Mouse (Mus musculus): ENCODE results near the gene Lhx8.

The Lhx8 gene

GRCm38 (mm10) chr3:154293839-154294490, 36.5 kb downstream of the Lhx8 start:
- no peak for TF ChIP-seq GATA4 (IDR thresholded peaks at IDR 0.05; ENCODE audit: insufficient replicate concordance, low read length)

DNA sequence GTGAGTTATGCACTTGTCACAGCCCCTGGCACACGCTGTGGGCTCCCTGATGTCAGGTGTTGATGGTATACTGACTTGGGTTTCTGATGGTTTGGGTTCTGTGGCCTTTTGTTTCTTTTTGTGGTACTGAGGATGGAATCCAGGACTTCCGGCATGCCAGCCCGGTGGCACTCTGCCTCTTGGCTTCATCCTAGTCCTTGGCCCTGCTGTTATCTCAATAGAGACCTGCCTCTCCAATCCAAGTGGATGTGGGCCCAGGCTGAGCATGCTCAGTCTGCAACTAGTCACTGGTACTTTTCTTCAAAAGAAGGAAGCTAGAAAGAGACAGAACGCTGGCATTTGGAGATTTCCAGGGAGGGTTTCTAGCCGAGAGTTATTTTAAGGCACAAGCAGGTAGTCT, 38.3 kb downstream of the Lhx8 start:
- TF ChIP-seq GATA4 (IDR thresholded peaks at IDR 0.05; ENCODE audit: insufficient replicate concordance, low read length), result no peak

GRCm38 (mm10) chr3:154290351-154290750, 40.1 kb downstream of the Lhx8 start:
- TF ChIP-seq GATA4 (IDR thresholded peaks at IDR 0.05; ENCODE audit: insufficient replicate concordance, low read length), result no peak

DNA sequence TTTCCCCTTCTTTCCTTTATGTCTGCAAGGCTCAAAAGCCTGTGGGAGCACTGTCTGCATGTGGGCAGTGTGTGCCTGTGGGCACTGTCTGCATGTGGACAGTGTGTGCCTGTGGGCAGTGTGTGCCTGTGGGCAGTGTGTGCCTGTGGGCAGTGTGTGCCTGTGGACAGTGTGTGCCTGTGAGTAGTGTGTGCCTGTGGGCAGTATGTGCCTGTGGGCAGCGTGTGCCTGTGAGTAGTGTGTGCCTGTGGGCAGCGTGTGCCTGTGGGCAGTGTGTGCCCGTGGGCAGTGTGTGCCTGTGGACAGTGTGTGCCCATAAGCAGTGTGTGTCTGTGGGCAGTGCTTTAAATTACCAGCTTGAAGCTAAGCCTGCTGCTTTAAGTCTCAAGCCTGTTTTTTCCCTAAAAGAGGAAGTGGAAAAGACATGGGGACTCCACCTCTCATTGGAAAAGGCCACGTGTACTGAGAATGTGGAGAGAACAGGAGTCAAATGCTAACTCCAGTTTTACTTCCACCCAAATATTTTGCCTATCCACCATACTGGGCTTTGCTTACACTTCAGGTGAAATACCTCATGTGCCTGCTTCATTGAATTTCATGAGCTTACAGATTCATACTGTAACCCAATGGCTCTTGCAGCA, 41.9 kb downstream of the Lhx8 start:
- TF ChIP-seq GATA4 (IDR thresholded peaks at IDR 0.05; ENCODE audit: insufficient replicate concordance, low read length), result no peak

DNA sequence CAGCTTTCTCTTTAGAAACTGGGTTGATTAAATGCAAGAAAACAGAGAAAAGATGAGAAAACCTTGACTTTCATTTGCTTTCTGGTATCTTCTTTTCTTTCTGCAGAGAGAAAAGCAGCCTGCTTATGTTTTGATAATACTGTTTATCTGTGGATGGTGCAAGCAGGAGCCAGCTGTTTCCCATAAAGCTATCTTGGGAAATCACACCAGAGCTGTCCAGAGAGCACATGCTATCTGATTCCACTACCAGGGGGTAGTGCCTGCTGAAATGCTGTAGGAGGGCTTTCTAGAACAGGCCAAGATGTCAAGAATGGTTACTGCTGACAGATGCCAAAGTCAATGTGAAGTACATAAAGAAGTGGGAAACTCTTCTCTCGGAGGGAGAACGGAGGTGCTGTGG, 43.2 kb downstream of the Lhx8 start:
- no peak for TF ChIP-seq GATA4 (IDR thresholded peaks at IDR 0.05; ENCODE audit: insufficient replicate concordance, low read length)

DNA sequence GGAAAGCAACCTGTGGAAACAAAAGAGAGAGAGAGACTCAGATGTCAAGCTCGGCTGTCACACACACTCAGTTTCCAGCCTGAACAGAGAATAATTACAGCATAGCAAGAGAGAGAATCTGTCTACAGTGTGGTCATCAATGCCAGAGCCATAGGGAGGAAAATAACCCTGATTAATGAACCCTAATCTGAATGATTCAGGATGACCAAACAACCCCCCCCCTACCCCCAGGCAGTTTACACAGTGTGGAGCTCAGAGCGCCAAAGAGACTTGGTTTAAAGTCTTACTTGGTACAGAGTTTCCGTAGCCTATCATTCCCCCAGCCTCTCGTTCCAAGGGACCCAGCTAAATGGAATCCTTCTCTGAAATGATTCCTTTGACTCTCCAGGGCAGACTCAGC, 45.1 kb downstream of the Lhx8 start:
- no peak for TF ChIP-seq GATA4 (IDR thresholded peaks at IDR 0.05; ENCODE audit: insufficient replicate concordance, low read length)

DNA sequence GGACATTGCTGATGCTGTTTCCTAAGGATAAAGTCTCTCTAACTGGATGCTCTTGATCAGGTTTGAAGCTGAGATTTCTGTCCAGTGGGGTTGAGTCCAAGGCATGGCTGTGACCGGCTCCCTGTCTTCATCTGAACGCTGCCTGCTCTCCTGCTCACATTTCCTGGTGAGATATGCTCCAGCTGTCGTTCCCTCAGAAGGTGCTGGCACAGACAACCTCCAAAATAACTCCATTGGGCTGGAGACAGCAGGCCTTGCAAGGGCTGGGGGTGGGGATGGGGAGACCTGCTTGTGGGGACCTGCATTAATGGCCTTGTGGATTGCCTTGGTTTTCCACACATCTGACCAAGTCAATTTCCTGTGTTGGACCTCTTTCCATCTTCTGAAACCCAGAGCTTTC, 46.2 kb downstream of the Lhx8 start:
- no peak for TF ChIP-seq GATA4 (IDR thresholded peaks at IDR 0.05; ENCODE audit: insufficient replicate concordance, low read length)

- TF ChIP-seq GATA4 (IDR thresholded peaks at IDR 0.05; ENCODE audit: insufficient replicate concordance, low read length), result no peak
Observed at GRCm38 (mm10) chr3:154274681-154275080, 55.8 kb downstream of the Lhx8 start.

- TF ChIP-seq GATA4 (IDR thresholded peaks at IDR 0.05; ENCODE audit: insufficient replicate concordance, low read length), result no peak
Observed at GRCm38 (mm10) chr3:154269757-154270366, 60.6 kb downstream of the Lhx8 start.

GRCm38 (mm10) chr3:154268313-154268712, 62.1 kb downstream of the Lhx8 start:
- TF ChIP-seq GATA4 (IDR thresholded peaks at IDR 0.05; ENCODE audit: insufficient replicate concordance, low read length), result no peak

- no peak for TF ChIP-seq GATA4 (IDR thresholded peaks at IDR 0.05; ENCODE audit: insufficient replicate concordance, low read length)
Observed at GRCm38 (mm10) chr3:154257312-154257711, 73.1 kb downstream of the Lhx8 start.
